Mouse (Mus musculus): ENCODE measurements around the gene Rgp1. TPM values are rescaled to one million over a fixed set of nuclear protein-coding genes. Genes with fewer than 3 reads are reported as not detected.
"Not testable (repeated sequence)": the region's sequence is repeated elsewhere in the genome, so short reads cannot be mapped to it uniquely, and the experiment has no call there.

Rgp1 gene
- polyA plus RNA-seq, 1 experiment from 2014 or later: 25.1 TPM

GRCm38 (mm10) chr4:43547160-43547559, 31.4 kb upstream of the Rgp1 start:
- H3K4me1 ChIP-seq (ENCODE audit: control insufficient read depth, insufficient read depth, low read length): no peaks in the 10 kb centered on the region
- whole genome bisulfite sequencing: 96% methylated on average over 8 of the region's 8 CpGs
- H3K4me3 ChIP-seq (ENCODE audit: low read depth, low read length): no peak overlapping the region
- H3K4me2 ChIP-seq (ENCODE audit: low read depth, low read length): no peak overlapping the region
- peaks cover 100% of the 10 kb centered on the region for H3K36me3 ChIP-seq (ENCODE audit: control insufficient read depth, insufficient read depth, low read length)
- H3K27ac ChIP-seq (replicated peaks; ENCODE audit: low read depth, low read length): no peak overlapping the region
- no peak for DNase-seq (ENCODE audit: low spot score)
- no peaks in the 10 kb centered on the region for H3K9me3 ChIP-seq (ENCODE audit: control insufficient read depth, low read length)
- H3K27me3 ChIP-seq (replicated peaks; ENCODE audit: control insufficient read depth, insufficient read depth, low read length): no peaks in the 10 kb centered on the region
- no peak overlapping the region for H3K9ac ChIP-seq (ENCODE audit: low read depth, low read length)
- ATAC-seq (ENCODE audit: low read depth): no peak

DNA sequence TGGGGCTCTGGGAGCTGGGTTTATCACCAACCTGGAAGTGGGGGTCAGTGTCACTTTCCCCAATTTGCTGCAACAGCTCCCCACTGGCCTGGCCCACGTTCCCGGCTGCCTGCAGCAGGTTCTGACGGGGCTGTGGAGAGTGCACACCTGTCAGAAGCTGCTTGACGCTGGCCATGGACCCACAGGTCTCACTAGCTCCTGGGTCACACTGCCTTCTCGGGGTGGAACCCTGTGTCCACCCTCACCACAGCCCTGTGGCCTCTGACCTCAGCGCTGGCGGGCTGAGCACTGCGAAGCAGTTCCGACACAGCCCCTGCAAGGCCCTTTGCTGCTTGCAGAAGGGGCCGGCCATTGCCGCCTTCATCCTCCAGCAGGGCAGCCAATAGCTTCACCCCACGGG, 29.5 kb upstream of the Rgp1 start:
- ATAC-seq (ENCODE audit: low read depth) (no peak), DNase-seq (ENCODE audit: low spot score) (no peak)
- H3K4me3 ChIP-seq (ENCODE audit: low read depth, low read length): no peak overlapping the region
- 85% methylated on average over 12 of the region's 12 CpGs for WGBS
- no peak overlapping the region for H3K27ac ChIP-seq (replicated peaks; ENCODE audit: low read depth, low read length)
- no peaks in the 10 kb centered on the region for H3K4me1 ChIP-seq (ENCODE audit: control insufficient read depth, insufficient read depth, low read length)
- no peaks in the 10 kb centered on the region for H3K9me3 ChIP-seq (ENCODE audit: control insufficient read depth, low read length)
- H3K9ac ChIP-seq (ENCODE audit: low read depth, low read length): no peak overlapping the region
- H3K36me3 ChIP-seq (ENCODE audit: control insufficient read depth, insufficient read depth, low read length): peaks cover 100% of the 10 kb centered on the region
- no peaks in the 10 kb centered on the region for H3K27me3 ChIP-seq (replicated peaks; ENCODE audit: control insufficient read depth, insufficient read depth, low read length)
- no peak overlapping the region for H3K4me2 ChIP-seq (ENCODE audit: low read depth, low read length)

- DNase-seq (ENCODE audit: low spot score); H3K4me2 ChIP-seq (ENCODE audit: low read depth, low read length); ATAC-seq (ENCODE audit: low read depth); H3K4me1 ChIP-seq (ENCODE audit: control insufficient read depth, insufficient read depth, low read length); H3K4me3 ChIP-seq (ENCODE audit: low read depth, low read length); H3K9ac ChIP-seq (ENCODE audit: low read depth, low read length); H3K27ac ChIP-seq (replicated peaks; ENCODE audit: low read depth, low read length); H3K9me3 ChIP-seq (ENCODE audit: control insufficient read depth, low read length); H3K27me3 ChIP-seq (replicated peaks; ENCODE audit: control insufficient read depth, insufficient read depth, low read length): not testable (repeated sequence)
- peaks cover 99% of the 10 kb centered on the region for H3K36me3 ChIP-seq (ENCODE audit: control insufficient read depth, insufficient read depth, low read length)
- 86% methylated on average over 6 of the region's 6 CpGs for WGBS
Observed at GRCm38 (mm10) chr4:43551854-43552253, 26.7 kb upstream of the Rgp1 start.

DNA sequence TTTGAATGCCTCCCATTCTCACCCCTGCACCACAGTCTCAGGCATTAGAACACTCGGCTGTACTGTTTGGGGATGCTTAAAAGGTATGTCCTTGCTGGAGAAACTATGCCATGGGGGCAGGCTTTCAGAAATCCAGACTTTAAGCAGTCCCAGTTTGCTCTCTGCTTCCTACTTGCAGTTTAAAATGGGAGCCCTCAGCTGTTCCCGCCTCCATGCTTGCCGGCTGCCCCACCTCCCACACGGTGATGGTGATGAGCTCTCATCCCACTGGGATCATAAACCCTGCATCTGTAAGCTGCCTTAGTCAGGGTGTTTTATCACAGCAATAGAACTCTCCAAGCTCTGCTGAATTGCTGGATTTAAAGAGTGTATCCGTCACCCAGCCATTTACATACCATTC, 26.1 kb upstream of the Rgp1 start:
- Histone ChIP-seq H3K4me2 (ENCODE audit: low read depth, low read length) (no peak overlapping the region), H3K9ac (ENCODE audit: low read depth, low read length) (no peak overlapping the region), H3K36me3 (ENCODE audit: control insufficient read depth, insufficient read depth, low read length) (peaks cover 93% of the 10 kb centered on the region), H3K4me3 (ENCODE audit: low read depth, low read length) (no peak overlapping the region), H3K4me1 (ENCODE audit: control insufficient read depth, insufficient read depth, low read length) (no peaks in the 10 kb centered on the region), H3K9me3 (ENCODE audit: control insufficient read depth, low read length) (no peaks in the 10 kb centered on the region), H3K27ac (replicated peaks; ENCODE audit: low read depth, low read length) (no peak overlapping the region), H3K27me3 (replicated peaks; ENCODE audit: control insufficient read depth, insufficient read depth, low read length) (no peaks in the 10 kb centered on the region)
- WGBS: 96% methylated on average over 5 of the region's 5 CpGs
- ATAC-seq (ENCODE audit: low read depth): no peak
- no peak for DNase-seq (ENCODE audit: low spot score)

- H3K36me3 ChIP-seq (ENCODE audit: control insufficient read depth, insufficient read depth, low read length): peaks cover 78% of the 10 kb centered on the region
Observed at GRCm38 (mm10) chr4:43553891-43554290, 24.6 kb upstream of the Rgp1 start.

DNA sequence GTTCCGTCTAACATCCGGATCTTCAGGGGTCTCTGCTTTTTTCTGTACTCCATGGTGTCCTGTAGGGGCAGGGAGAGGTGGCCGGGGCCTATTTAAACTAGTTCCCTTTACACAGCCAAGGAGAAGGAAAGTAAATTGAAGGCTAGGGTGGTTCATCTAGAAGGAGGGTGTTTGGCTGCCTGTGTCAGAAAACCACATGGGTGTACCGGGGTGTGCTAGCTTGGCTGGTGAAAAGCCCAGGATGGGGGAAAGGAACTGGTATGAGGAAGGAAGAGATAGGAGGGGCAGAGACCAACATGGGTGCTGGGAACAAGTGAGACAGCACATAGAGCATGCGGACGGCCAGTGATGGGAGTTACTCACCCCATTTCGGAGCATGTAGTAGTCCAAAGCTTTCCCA, 22.6 kb upstream of the Rgp1 start:
- DNase-seq (ENCODE audit: low spot score): no peak
- ATAC-seq (ENCODE audit: low read depth): no peak
- Histone ChIP-seq H3K4me1 (ENCODE audit: control insufficient read depth, insufficient read depth, low read length) (peaks cover 28% of the 10 kb centered on the region), H3K27ac (replicated peaks; ENCODE audit: low read depth, low read length) (no peak overlapping the region), H3K9ac (ENCODE audit: low read depth, low read length) (no peak overlapping the region), H3K4me2 (ENCODE audit: low read depth, low read length) (no peak overlapping the region), H3K36me3 (ENCODE audit: control insufficient read depth, insufficient read depth, low read length) (peaks cover 58% of the 10 kb centered on the region), H3K9me3 (ENCODE audit: control insufficient read depth, low read length) (no peaks in the 10 kb centered on the region), H3K4me3 (ENCODE audit: low read depth, low read length) (no peak overlapping the region), H3K27me3 (replicated peaks; ENCODE audit: control insufficient read depth, insufficient read depth, low read length) (no peaks in the 10 kb centered on the region)
- 96% methylated on average over 7 of the region's 7 CpGs for WGBS

More at GRCm38 (mm10) chr4:43553891-43554290, 24.6 kb upstream of the Rgp1 start:
- no peaks in the 10 kb centered on the region for H3K27me3 ChIP-seq (replicated peaks; ENCODE audit: control insufficient read depth, insufficient read depth, low read length)
- H3K27ac ChIP-seq (replicated peaks; ENCODE audit: low read depth, low read length): no peak overlapping the region
- H3K9ac ChIP-seq (ENCODE audit: low read depth, low read length): no peak overlapping the region
- no peak for ATAC-seq (ENCODE audit: low read depth)
- H3K4me3 ChIP-seq (ENCODE audit: low read depth, low read length): no peak overlapping the region
- no peak for DNase-seq (ENCODE audit: low spot score)
- H3K4me1 ChIP-seq (ENCODE audit: control insufficient read depth, insufficient read depth, low read length): peaks cover 11% of the 10 kb centered on the region
- H3K4me2 ChIP-seq (ENCODE audit: low read depth, low read length): no peak overlapping the region
- no peaks in the 10 kb centered on the region for H3K9me3 ChIP-seq (ENCODE audit: control insufficient read depth, low read length)

GRCm38 (mm10) chr4:43558028-43558630, 20.4 kb upstream of the Rgp1 start:
- Histone ChIP-seq H3K4me1 (ENCODE audit: control insufficient read depth, insufficient read depth, low read length) (peaks cover 34% of the 10 kb centered on the region), H3K27ac (replicated peaks; ENCODE audit: low read depth, low read length) (peak overlapping the region; percentile 83), H3K4me2 (ENCODE audit: low read depth, low read length) (peak overlapping the region; percentile 88), H3K9me3 (ENCODE audit: control insufficient read depth, low read length) (no peaks in the 10 kb centered on the region), H3K4me3 (ENCODE audit: low read depth, low read length) (peak overlapping the region; percentile 23), H3K27me3 (replicated peaks; ENCODE audit: control insufficient read depth, insufficient read depth, low read length) (no peaks in the 10 kb centered on the region), H3K36me3 (ENCODE audit: control insufficient read depth, insufficient read depth, low read length) (peaks cover 36% of the 10 kb centered on the region), H3K9ac (ENCODE audit: low read depth, low read length) (peak overlapping the region; percentile 58)
- DNase-seq (ENCODE audit: low spot score) (peak; percentile 67), ATAC-seq (ENCODE audit: low read depth) (no peak)
- WGBS: 26% methylated on average over 5 of the region's 5 CpGs

DNA sequence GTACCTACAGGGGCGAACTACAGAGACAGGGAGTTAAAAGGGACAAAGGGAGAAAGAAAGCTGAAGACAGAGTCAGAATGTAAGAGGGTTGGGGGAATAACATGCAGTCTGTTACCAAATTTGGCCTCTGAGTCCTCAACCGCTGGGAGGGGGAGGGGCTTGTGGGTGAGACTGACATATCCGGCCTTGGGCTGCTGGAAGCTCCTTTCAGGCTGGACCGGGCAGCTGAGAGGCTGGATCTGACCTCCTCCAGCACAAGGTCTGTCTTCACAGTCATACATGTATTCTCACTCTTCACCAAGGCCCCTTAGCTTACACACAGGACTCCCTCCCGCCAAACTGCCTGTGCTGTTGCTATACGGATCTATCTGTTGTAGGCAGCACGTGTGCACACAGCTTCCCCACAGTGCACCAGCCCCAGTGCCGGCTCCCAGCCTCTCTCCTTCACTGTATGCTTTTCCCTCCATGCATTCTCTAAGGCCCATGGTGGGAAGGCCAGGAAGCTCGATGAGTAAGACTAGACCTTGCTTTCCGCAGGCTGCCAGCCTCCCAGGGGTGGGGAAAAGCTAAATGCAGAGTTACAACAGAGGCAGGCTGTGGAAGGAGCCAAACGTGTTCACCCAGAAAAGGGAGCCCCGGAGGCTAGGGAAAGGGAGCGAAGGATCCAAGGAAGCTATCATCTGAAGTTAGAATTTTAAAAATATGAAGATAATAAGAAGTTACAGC, 19.7 kb upstream of the Rgp1 start:
- Histone ChIP-seq H3K36me3 (ENCODE audit: control insufficient read depth, insufficient read depth, low read length) (peaks cover 29% of the 10 kb centered on the region), H3K9me3 (ENCODE audit: control insufficient read depth, low read length) (no peaks in the 10 kb centered on the region), H3K27me3 (replicated peaks; ENCODE audit: control insufficient read depth, insufficient read depth, low read length) (no peaks in the 10 kb centered on the region), H3K4me2 (ENCODE audit: low read depth, low read length) (peak overlapping the region; percentile 88), H3K9ac (ENCODE audit: low read depth, low read length) (peak overlapping the region; percentile 58), H3K4me1 (ENCODE audit: control insufficient read depth, insufficient read depth, low read length) (peaks cover 39% of the 10 kb centered on the region), H3K4me3 (ENCODE audit: low read depth, low read length) (peak overlapping the region; percentile 23), H3K27ac (replicated peaks; ENCODE audit: low read depth, low read length) (peak overlapping the region; percentile 83)
- ATAC-seq (ENCODE audit: low read depth): no peak
- 17% methylated on average over 13 of the region's 13 CpGs for WGBS
- DNase-seq (ENCODE audit: low spot score): peak; percentile 81
